In genomic region chr7:78404481-78404880, GRCm38 (mm10) we compare ENCODE assay signal across 17 mouse cellular contexts.
"Had no signal": no experiment of that assay in that cellular context is flagged by ENCODE, and none has a peak within 500 bp of the region (broad histone marks: within the 10 kb centered on the region; RNA-seq: fewer than 3 reads in every experiment).

No protein-coding gene starts in this region.

- DNase-seq: liver, postnatal 0 days; lung, adult 2 months; lung, postnatal 14 days; lung, postnatal 36 days; right cerebral cortex, postnatal 14 days; thymus, adult 18-20 months; thymus, postnatal 14 days; thymus, postnatal 36 days had no signal

- ATAC-seq: liver, postnatal 0 days; lung, postnatal 0 days; midbrain, embryonic 13.5 days; midbrain, embryonic 15.5 days had no signal

- H3K4me3 ChIP-seq: lung, embryonic 15.5 days; megakaryocyte, embryonic 14.5 days; midbrain, embryonic 13.5 days; midbrain, embryonic 15.5 days; neural tube, embryonic 12.5 days; stomach, embryonic 15.5 days had no signal

- H3K27ac ChIP-seq: lung, embryonic 15.5 days; macrophage; midbrain, embryonic 13.5 days; midbrain, embryonic 15.5 days; neural tube, embryonic 12.5 days; stomach, embryonic 15.5 days; stomach, postnatal 0 days had no signal
